Mouse (Mus musculus): ENCODE measurements around the gene Gm21854.
"Not testable (repeated sequence)": the region's sequence is repeated elsewhere in the genome, so short reads cannot be mapped to it uniquely, and the experiment has no call there.

Gm21854 gene

GRCm38 (mm10) chrY:5656686-5657085 lies at the start of gene Gm21854:
Gm21854 (plus strand) TSS chrY:5656986.
- not testable (repeated sequence) for DNase-seq

All from cerebellum, postnatal 36 days (tissue).